In genomic region chr7:29983690-29984380, GRCm38 (mm10) we compare ENCODE assay signal across 8 mouse cellular contexts. TPM values are rescaled to one million over a fixed set of nuclear protein-coding genes. Genes with fewer than 3 reads are reported as not detected.
DNase-seq lines count a peak whose midpoint lies in the region; ATAC-seq and TF ChIP-seq lines count a peak whose summit lies in the region.

Zfp568 (plus strand) TSS chr7:29983955.

- peak; percentile 96 for ATAC-seq in forebrain, embryonic 12.5 days (ENCODE audit: low FRiP score)
- peak; percentile 93 for ATAC-seq in heart, postnatal 0 days (ENCODE audit: insufficient read depth, low read depth)
- peak; percentile 90 for ATAC-seq in liver, embryonic 16.5 days (ENCODE audit: low read depth)
- ATAC-seq in neural tube, embryonic 13.5 days (ENCODE audit: low read depth): peak; percentile 94

- peak within 1 kb of the TSS; percentile 50 for H3K27ac ChIP-seq in CH12.LX (ENCODE audit: insufficient read depth, low read depth)
- H3K27ac ChIP-seq in forebrain, embryonic 12.5 days: peak within 1 kb of the TSS; percentile 94
- H3K27ac ChIP-seq in heart, postnatal 0 days (ENCODE audit: low read depth): peak within 1 kb of the TSS; percentile 99
- H3K27ac ChIP-seq in liver, embryonic 16.5 days (ENCODE audit: low read length): peak within 1 kb of the TSS; percentile 95
- H3K27ac ChIP-seq in neural tube, embryonic 13.5 days (replicated peaks): peak within 1 kb of the TSS; percentile 92
- H3K27ac ChIP-seq in testis, adult 2 months (ENCODE audit: control insufficient read depth, insufficient read depth, low read depth, low read length): peak within 1 kb of the TSS; percentile 76

- H3K4me1 ChIP-seq in CH12.LX (ENCODE audit: control insufficient read depth in 1 of 2, insufficient read depth in 2 of 2): peaks cover 4 to 24% of the 10 kb centered on the region in 2 experiments; a peak in 2 of 4 replicates
- peaks cover 18% of the 10 kb centered on the region for H3K4me1 ChIP-seq in forebrain, embryonic 12.5 days
- peaks cover 21% of the 10 kb centered on the region for H3K4me1 ChIP-seq in heart, postnatal 0 days (ENCODE audit: control insufficient read depth, insufficient read depth)
- H3K4me1 ChIP-seq in liver, embryonic 16.5 days (ENCODE audit: control insufficient read depth, low read depth, low read length): peaks cover 10% of the 10 kb centered on the region
- peaks cover 29% of the 10 kb centered on the region for H3K4me1 ChIP-seq in neural tube, embryonic 13.5 days (replicated peaks)
- H3K4me1 ChIP-seq in testis, adult 2 months (ENCODE audit: control insufficient read depth, insufficient read depth, low read length): peaks cover 2% of the 10 kb centered on the region; the same call in 1 of the 2 replicates

- in situ Hi-C loops in CH12.LX (cut with MboI; ENCODE audit: low pct_ligation_motif_present, low pct_unique_long_range_greater_than_20kb, low sequenced_read_pairs): no loop called here

- H3K9me3 ChIP-seq in CH12.LX (replicated peaks; ENCODE audit: low read length): no peaks in the 10 kb centered on the region
- no peaks in the 10 kb centered on the region for H3K9me3 ChIP-seq in forebrain, embryonic 12.5 days
- 0 out of 2 replicates have a peak, but pooled peaks cover 3% of the 10 kb centered on the region for H3K9me3 ChIP-seq in heart, postnatal 0 days (replicated peaks; ENCODE audit: control insufficient read depth, low read length)
- H3K9me3 ChIP-seq in liver, embryonic 16.5 days (replicated peaks; ENCODE audit: control insufficient read depth, low read length): no peaks in the 10 kb centered on the region
- H3K9me3 ChIP-seq in neural tube, embryonic 13.5 days: no peaks in the 10 kb centered on the region

- TF ChIP-seq RAD21 in CH12.LX (IDR thresholded peaks at IDR 0.05; ENCODE audit: low read depth, low read length): no peak

- WGBS in forebrain, embryonic 12.5 days: under 1% methylated on average over 62 of the region's 62 CpGs
- under 1% methylated on average over 62 of the region's 62 CpGs for WGBS in heart, postnatal 0 days
- under 1% methylated on average over 62 of the region's 62 CpGs for WGBS in liver, embryonic 16.5 days (ENCODE audit: insufficient replicate concordance)
- under 1% methylated on average over 62 of the region's 62 CpGs for WGBS in neural tube, embryonic 13.5 days

- DNase-seq in CH12.LX (ENCODE audit: extremely low read depth): peak; percentile 82
- DNase-seq in c-Kit-positive CD71-positive TER-119-negative erythroid progenitor cells, embryonic 14.5 days (ENCODE audit: low read depth): peak; percentile 77
- peak; percentile 96 for DNase-seq in heart, postnatal 0 days (ENCODE audit: low spot score)
- peak; percentile 95 to 97 for DNase-seq in kidney, postnatal 4 days

- peak within 1 kb of the TSS; percentile 88 for H3K9ac ChIP-seq in CH12.LX (ENCODE audit: insufficient read depth, low read depth)
- H3K9ac ChIP-seq in forebrain, embryonic 12.5 days: peak within 1 kb of the TSS; percentile 78
- peak within 1 kb of the TSS; percentile 91 for H3K9ac ChIP-seq in heart, postnatal 0 days (replicated peaks; ENCODE audit: low read depth, low read length)
- peak within 1 kb of the TSS; percentile 91 for H3K9ac ChIP-seq in liver, embryonic 16.5 days (ENCODE audit: low read depth, low read length)
- peak within 1 kb of the TSS; percentile 86 for H3K9ac ChIP-seq in neural tube, embryonic 13.5 days

- dilution Hi-C loops in CH12.LX (cut with MboI; ENCODE audit: extremely low pct_ligation_motif_present, extremely low pct_unique_long_range_greater_than_20kb, low sequenced_read_pairs): no loop called here

- TF ChIP-seq EP300 in CH12.LX (IDR thresholded peaks at IDR 0.05; ENCODE audit: low read length): no peak
- TF ChIP-seq EP300 in heart, postnatal 0 days (IDR thresholded peaks at IDR 0.05; ENCODE audit: low read depth): peak; percentile 79; the same call in 1 of the 2 replicates

- peaks cover 22 to 27% of the 10 kb centered on the region in 2 experiments for H3K36me3 ChIP-seq in CH12.LX (replicated peaks in 1 of 2; ENCODE audit: control insufficient read depth in 1 of 2, insufficient read depth in 1 of 2, low read length in 1 of 2)
- H3K36me3 ChIP-seq in forebrain, embryonic 12.5 days (replicated peaks): peaks cover 22% of the 10 kb centered on the region
- peaks cover 29% of the 10 kb centered on the region for H3K36me3 ChIP-seq in heart, postnatal 0 days (replicated peaks; ENCODE audit: control insufficient read depth, insufficient read depth, low read length)
- H3K36me3 ChIP-seq in liver, embryonic 16.5 days (ENCODE audit: control insufficient read depth, insufficient read depth): peaks cover 9% of the 10 kb centered on the region
- peaks cover 29% of the 10 kb centered on the region for H3K36me3 ChIP-seq in neural tube, embryonic 13.5 days
- no peaks in the 10 kb centered on the region for H3K36me3 ChIP-seq in testis, adult 2 months (ENCODE audit: control insufficient read depth, insufficient read depth, low read length)

- H3K4me3 ChIP-seq in CH12.LX (replicated peaks in 1 of 3; ENCODE audit: low read depth in 2 of 3, low read length in 2 of 3, poor library complexity in 1 of 3): peak within 1 kb of the TSS; percentile 69 to 90 (median 88)
- peak within 1 kb of the TSS; percentile 86 for H3K4me3 ChIP-seq in forebrain, embryonic 12.5 days (replicated peaks)
- H3K4me3 ChIP-seq in heart, postnatal 0 days (ENCODE audit: low read depth, low read length): peak within 1 kb of the TSS; percentile 90
- peak within 1 kb of the TSS; percentile 95 for H3K4me3 ChIP-seq in liver, embryonic 16.5 days (ENCODE audit: low read depth, low read length)
- H3K4me3 ChIP-seq in neural tube, embryonic 13.5 days: peak within 1 kb of the TSS; percentile 90
- H3K4me3 ChIP-seq in testis, adult 2 months (ENCODE audit: control insufficient read depth, low read depth, low read length): peak within 1 kb of the TSS; percentile 90

- peak; percentile 99 for TF ChIP-seq POLR2A in CH12.LX (IDR thresholded peaks at IDR 0.05; ENCODE audit: low read depth, low read length)
- peak; percentile 98 for TF ChIP-seq POLR2A in testis, adult 2 months (IDR thresholded peaks at IDR 0.05; ENCODE audit: control insufficient read depth, low read depth, low read length)

- peak within 1 kb of the TSS; percentile 78 for H3K4me2 ChIP-seq in CH12.LX (ENCODE audit: insufficient read depth, low read depth, poor library complexity, severe bottlenecking)
- peak within 1 kb of the TSS; percentile 69 for H3K4me2 ChIP-seq in forebrain, embryonic 12.5 days
- peak within 1 kb of the TSS; percentile 64 for H3K4me2 ChIP-seq in heart, postnatal 0 days (ENCODE audit: low read depth, low read length)
- peak within 1 kb of the TSS; percentile 85 for H3K4me2 ChIP-seq in liver, embryonic 16.5 days (ENCODE audit: low read depth, low read length)
- peak within 1 kb of the TSS; percentile 70 for H3K4me2 ChIP-seq in neural tube, embryonic 13.5 days

- no peaks in the 10 kb centered on the region for H3K27me3 ChIP-seq in CH12.LX (replicated peaks)
- H3K27me3 ChIP-seq in forebrain, embryonic 12.5 days: no peaks in the 10 kb centered on the region
- no peaks in the 10 kb centered on the region for H3K27me3 ChIP-seq in heart, postnatal 0 days (ENCODE audit: control insufficient read depth, insufficient read depth, low read length)
- no peaks in the 10 kb centered on the region for H3K27me3 ChIP-seq in liver, embryonic 16.5 days (ENCODE audit: control insufficient read depth, insufficient read depth, low read depth, low read length)
- no peaks in the 10 kb centered on the region for H3K27me3 ChIP-seq in neural tube, embryonic 13.5 days
- H3K27me3 ChIP-seq in testis, adult 2 months (ENCODE audit: control insufficient read depth, insufficient read depth, low read length): no peaks in the 10 kb centered on the region

- peaks cover 21% of the 10 kb centered on the region for H3K79me2 ChIP-seq in CH12.LX (replicated peaks; ENCODE audit: control insufficient read depth, extremely low read depth, insufficient read depth, poor library complexity, severe bottlenecking)

- TF ChIP-seq CTCF in CH12.LX (conservative IDR thresholded peaks at IDR 0.05 in 1 of 2, IDR thresholded peaks at IDR 0.05 in 1 of 2; ENCODE audit: low read depth in 2 of 2, low read length in 2 of 2): peak in 1 of 2 experiments; percentile 69; a peak in 2 of 4 replicates
- TF ChIP-seq CTCF in heart, postnatal 0 days (IDR thresholded peaks at IDR 0.05; ENCODE audit: low read depth): peak; percentile 65
- TF ChIP-seq CTCF in testis, adult 2 months (IDR thresholded peaks at IDR 0.05; ENCODE audit: control insufficient read depth, insufficient read depth, insufficient replicate concordance, low read depth, low read length): peak; percentile 16; the same call in 1 of the 2 replicates

TF ChIP-seq in CH12.LX, 34 proteins besides CTCF, POLR2A, EP300 and RAD21 (continues in another document):
- TF ChIP-seq CHD2 (IDR thresholded peaks at IDR 0.05; ENCODE audit: low read length) (peak; percentile 46; the same call in 1 of the 2 replicates), HCFC1 (IDR thresholded peaks at IDR 0.05; ENCODE audit: low read depth, low read length) (peak; percentile 93), JUN (IDR thresholded peaks at IDR 0.05; ENCODE audit: insufficient read depth, low read depth, low read length) (no peak), IRF4 (IDR thresholded peaks at IDR 0.05; ENCODE audit: low read depth, low read length) (peak; percentile 70), TBP (conservative IDR thresholded peaks at IDR 0.05; ENCODE audit: low read depth, low read length) (0 out of 2 replicates have a peak, but pooled peaks have one; percentile 44), MAX (IDR thresholded peaks at IDR 0.05; ENCODE audit: low read length) (peak; percentile 79), RCOR1 (conservative IDR thresholded peaks at IDR 0.05; ENCODE audit: low read depth, low read length) (peak; percentile 52; the same call in 1 of the 2 replicates), ZKSCAN1 (IDR thresholded peaks at IDR 0.05; ENCODE audit: borderline replicate concordance, low read depth, low read length) (no peak), MEF2A (IDR thresholded peaks at IDR 0.05; ENCODE audit: borderline replicate concordance, low read depth, low read length) (peak; percentile 82), SMC3 (IDR thresholded peaks at IDR 0.05; ENCODE audit: low read depth, low read length) (no peak), USF1 (IDR thresholded peaks at IDR 0.05; ENCODE audit: low read depth, low read length) (peak; percentile 14; the same call in 1 of the 2 replicates)

RNA-seq across cellular contexts. Expression of gene Zfp568, which starts in this region (rescaled TPM):
- total RNA-seq in CH12.LX (2012; rRNA removed): 10.6 and 12.9 TPM in 2 replicates
- total RNA-seq in CH12.LX (2014; rRNA removed): 12.6 and 15.1 TPM in 2 replicates
- 10.8 and 11.5 TPM in 2 replicates for polyA plus RNA-seq in CH12.LX (2012; ENCODE audit: insufficient read length, low read depth)
- polyA plus RNA-seq in forebrain, embryonic 12.5 days (2016; fragmentation: Nextera tagmentation; extraction: Ambion mirVana): 10.3 and 12.1 TPM in 2 replicates
- total RNA-seq in heart, postnatal 0 days (2014; rRNA removed; ENCODE audit: low replicate concordance): 38.3 and 39.3 TPM in 2 replicates
- 9.5 and 13.6 TPM in 2 replicates for polyA plus RNA-seq in heart, postnatal 0 days (2015; fragmentation: Nextera tagmentation; extraction: Ambion mirVana)
- 8.1 and 8.2 TPM in 2 replicates for polyA plus RNA-seq in liver, embryonic 16.5 days (2015; fragmentation: Nextera tagmentation; extraction: Ambion mirVana)
- polyA plus RNA-seq in neural tube, embryonic 13.5 days (2015; fragmentation: Nextera tagmentation; extraction: Ambion mirVana): 5.5 and 6.5 TPM in 2 replicates
- polyA plus RNA-seq in testis, adult 2 months (2012; rRNA removed): 2.5 and 2.7 TPM in 2 replicates

Comparison
In these comparisons a context has a peak if more than half of its experiments do, and no peak if none do; other contexts are left out.
1. Peak in every context shown above with its lines: DNase-seq, ATAC-seq, H3K4me3 ChIP-seq and H3K27ac ChIP-seq.